Mouse (Mus musculus) G1E (cell line): ENCODE measurements around the gene Tpgs1. TPM values are rescaled to one million over a fixed set of nuclear protein-coding genes. Genes with fewer than 3 reads are reported as not detected.

Experiments used
- ATAC-seq: 2 replicates; pipeline ENCODE4 v1.8.0; 2016; ENCODE audit warnings: mild to moderate bottlenecking; ENCODE audit not compliant: insufficient number of reproducible peaks, poor library complexity, low FRiP score, severe bottlenecking; ENCODE audit errors: extremely low read depth
- DNase-seq: peaks from one replicate; pipeline ENCODE4 v3.0.0; 2012; ENCODE audit warnings: low spot score
- H3K27me3 ChIP-seq: 2 replicates; pipeline ENCODE4 v1.6.1; 2012; ENCODE audit warnings: mild to moderate bottlenecking, low read length, inconsistent platforms; ENCODE audit not compliant: insufficient read depth
- H3K36me3 ChIP-seq: replicated peaks from 2 replicates; pipeline ENCODE3; 2012; ENCODE audit warnings: mild to moderate bottlenecking, inconsistent platforms
- H3K4me1 ChIP-seq: 2 replicates; pipeline ENCODE4 v1.6.1; 2012; ENCODE audit warnings: low read depth, low read length, inconsistent platforms, mixed read lengths; ENCODE audit not compliant: insufficient read depth
- H3K4me3 ChIP-seq: 2 replicates; pipeline ENCODE4 v1.5.1; 2012; ENCODE audit warnings: low read depth, mild to moderate bottlenecking, inconsistent platforms, low read length, moderate library complexity, mixed read lengths
- H3K9me3 ChIP-seq: replicated peaks from 2 replicates; pipeline ENCODE4 v1.6.1; 2012; ENCODE audit warnings: inconsistent platforms
- CTCF ChIP-seq: IDR thresholded peaks from 2 replicates; pipeline ENCODE4 v1.5.1; 2012; ENCODE audit warnings: low read depth, low read length, inconsistent platforms, mixed read lengths
- GATA1 ChIP-seq: IDR thresholded peaks from 2 replicates; pipeline ENCODE4 v1.6.1; 2012; ENCODE audit warnings: borderline replicate concordance, low read length, inconsistent platforms, mixed read lengths
- GATA2 ChIP-seq: IDR thresholded peaks from 2 replicates; pipeline ENCODE4 v1.6.1; 2012; ENCODE audit warnings: low read depth, low read length, inconsistent platforms, borderline replicate concordance
- POLR2AphosphoS5 ChIP-seq: IDR thresholded peaks from 2 replicates; pipeline ENCODE4 v1.6.1; 2012; ENCODE audit warnings: low read depth, low read length, inconsistent platforms; ENCODE audit not compliant: insufficient replicate concordance
- TAL1 ChIP-seq: conservative IDR thresholded peaks from 2 replicates; pipeline ENCODE4 v1.6.1; 2012; ENCODE audit warnings: low read depth, low read length, inconsistent platforms, mixed read lengths
- polyA plus RNA-seq: library from polyadenylated mRNA; stranded (reverse); fragments of >175 nt; gene quantifications from 2 replicates; pipeline ENCODE4 v1.2.3, GENCODE M21; 2012
- total RNA-seq, 2 experiments: library from RNA; stranded (forward) in 1 of 2; stranded (reverse) in 1 of 2; fragments of 200-1000 nt in 1 of 2; fragments of >200 nt in 1 of 2; fragmentation: Nextera tagmentation in 1 of 2; gene quantifications; 2 replicates each; pipeline ENCODE4 v1.2.3; 2014 to 2017

Tpgs1 gene
- total and polyA plus RNA-seq, 3 experiments = 11.6 to 78.0 (median 20.2) TPM

GRCm38 (mm10) chr10:79664131-79664665 is 5.0 kb upstream of the Tpgs1 start, which contains the start of gene Madcam1:
Gene Madcam1 (plus strand): TSS chr10:79664559.
- no peak for TF ChIP-seq POLR2AphosphoS5
- TF ChIP-seq CTCF = peak; percentile 98
- no peaks in the 10 kb centered on the region for H3K36me3 ChIP-seq
- DNase-seq (peak; percentile 63), ATAC-seq (0 out of 2 replicates have a peak, but pooled peaks have one; percentile 18)
- H3K27me3 ChIP-seq = peaks cover 34% of the 10 kb centered on the region
- H3K9me3 ChIP-seq = no peaks in the 10 kb centered on the region
- H3K4me3 ChIP-seq = no peak within 1 kb of the TSS
- peaks cover 18% of the 10 kb centered on the region for H3K4me1 ChIP-seq

- Histone ChIP-seq H3K9me3 (no peaks in the 10 kb centered on the region), H3K4me1 (peaks cover 21% of the 10 kb centered on the region), H3K4me3 (no peak overlapping the region), H3K27me3 (peaks cover 34% of the 10 kb centered on the region), H3K36me3 (no peaks in the 10 kb centered on the region)
- TF ChIP-seq POLR2AphosphoS5 (no peak), GATA2 (no peak), CTCF (no peak), TAL1 (no peak), GATA1 (no peak)
- no peak for DNase-seq
- ATAC-seq = no peak
These were observed 4.1 kb upstream of the Tpgs1 start for GRCm38 (mm10) chr10:79665051-79665450.

GRCm38 (mm10) chr10:79666493-79666892 is 2.7 kb upstream of the Tpgs1 start:
- Histone ChIP-seq H3K27me3 (peaks cover 28% of the 10 kb centered on the region), H3K4me1 (peaks cover 31% of the 10 kb centered on the region), H3K9me3 (no peaks in the 10 kb centered on the region), H3K4me3 (no peak overlapping the region), H3K36me3 (peaks cover 5% of the 10 kb centered on the region)
- no peak for TF ChIP-seq CTCF
- no peak for TF ChIP-seq GATA2
- TF ChIP-seq GATA1 = no peak
- TF ChIP-seq POLR2AphosphoS5 = no peak
- TF ChIP-seq TAL1 = no peak
- no peak for DNase-seq
- ATAC-seq = no peak

DNA sequence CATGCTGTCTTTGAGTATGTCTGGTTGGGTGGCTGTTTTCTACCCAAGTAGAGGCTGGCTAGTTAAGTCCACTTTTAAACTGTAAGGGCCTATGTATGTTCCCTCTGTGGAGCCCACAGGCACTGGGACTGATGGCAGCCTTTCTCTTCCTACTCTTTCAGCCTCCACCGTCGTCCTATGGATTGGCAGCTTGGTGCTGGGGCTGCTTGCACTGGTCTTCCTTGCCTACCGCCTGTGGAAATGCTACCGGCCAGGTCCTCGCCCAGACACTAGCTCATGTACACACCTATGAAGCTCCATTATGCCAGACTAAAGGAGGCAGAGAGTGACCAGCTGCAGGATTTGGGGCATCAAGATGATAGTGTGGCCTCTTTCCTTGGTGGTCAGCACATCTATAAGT is 1.1 kb upstream of the Tpgs1 start:
- Histone ChIP-seq H3K4me3 (no peak overlapping the region), H3K27me3 (peaks cover 19% of the 10 kb centered on the region), H3K36me3 (peaks cover 18% of the 10 kb centered on the region), H3K4me1 (peaks cover 34% of the 10 kb centered on the region), H3K9me3 (no peaks in the 10 kb centered on the region)
- no peak for DNase-seq
- TF ChIP-seq GATA2 (no peak), POLR2AphosphoS5 (no peak), CTCF (no peak), TAL1 (no peak), GATA1 (no peak)
- no peak for ATAC-seq

DNA sequence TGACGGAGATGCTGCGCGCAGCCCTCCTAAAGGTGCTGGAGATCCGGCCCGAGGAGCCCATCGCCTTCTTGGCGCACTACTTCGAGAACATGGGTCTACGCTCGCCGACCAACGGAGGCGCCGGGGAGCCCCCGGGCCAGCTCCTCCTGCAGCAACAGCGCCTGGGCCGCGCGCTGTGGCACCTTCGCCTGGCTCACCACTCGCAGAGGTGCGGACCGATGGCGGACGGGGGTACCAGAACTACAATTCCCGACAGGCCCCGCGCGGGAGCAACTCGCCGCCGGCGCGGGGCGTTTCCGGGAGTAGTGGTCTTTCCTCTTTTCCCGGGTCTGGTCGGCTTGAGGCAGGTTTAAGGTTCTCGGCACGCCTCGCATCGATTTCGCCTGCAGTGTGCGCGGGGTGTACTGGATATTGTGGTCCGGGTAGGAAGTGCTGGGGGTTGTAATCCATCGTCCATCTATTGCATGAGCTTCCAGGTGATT is 448 bp downstream of the Tpgs1 start:
- H3K4me3 ChIP-seq = peak overlapping the region; percentile 95
- peaks cover 35% of the 10 kb centered on the region for H3K4me1 ChIP-seq
- no peaks in the 10 kb centered on the region for H3K9me3 ChIP-seq
- TF ChIP-seq POLR2AphosphoS5 = no peak
- peaks cover 33% of the 10 kb centered on the region for H3K36me3 ChIP-seq
- peak; percentile 16; the same call in 1 of the 2 replicates for ATAC-seq
- DNase-seq = peak; percentile 57
- peaks cover 16% of the 10 kb centered on the region for H3K27me3 ChIP-seq

GRCm38 (mm10) chr10:79670071-79670888 is 1.1 kb downstream of the Tpgs1 start:
- Histone ChIP-seq H3K27me3 (peaks cover 9% of the 10 kb centered on the region), H3K36me3 (peaks cover 38% of the 10 kb centered on the region), H3K4me3 (peak overlapping the region; percentile 95), H3K9me3 (no peaks in the 10 kb centered on the region), H3K4me1 (peaks cover 35% of the 10 kb centered on the region)
- no peak for DNase-seq
- TF ChIP-seq POLR2AphosphoS5 (no peak), CTCF (no peak), TAL1 (no peak), GATA1 (no peak), GATA2 (no peak)
- ATAC-seq = no peak
